18 mouse cellular contexts compared by ENCODE assay signal in the genomic region with DNA sequence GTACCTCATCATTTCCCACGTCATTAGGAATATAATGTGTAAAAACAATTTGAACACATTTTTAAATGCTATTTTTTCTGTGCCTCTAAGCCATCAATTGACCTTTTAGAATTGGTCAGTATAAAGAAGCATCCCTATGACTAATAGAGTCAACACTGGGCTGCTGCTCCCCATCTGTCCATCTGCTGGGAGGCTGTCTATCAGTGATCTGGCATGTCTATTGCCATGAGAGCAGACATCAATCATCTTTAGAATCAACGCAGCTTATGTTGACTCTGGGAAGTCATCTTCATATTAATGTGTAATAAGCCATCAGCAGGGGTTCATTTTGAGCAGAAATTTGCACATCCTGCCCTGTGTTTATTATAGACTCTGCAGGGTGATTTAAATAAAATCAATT.
"Had no signal": no experiment of that assay in that cellular context is flagged by ENCODE, and none has a peak within 500 bp of the region (broad histone marks: within the 10 kb centered on the region; RNA-seq: fewer than 3 reads in every experiment).

No protein-coding gene starts in this region.

- H3K9me3 ChIP-seq: midbrain, embryonic 13.5 days; neural tube, embryonic 13.5 days; neural tube, embryonic 15.5 days had no signal

- ATAC-seq: midbrain, embryonic 13.5 days; midbrain, embryonic 16.5 days had no signal

- H3K36me3 ChIP-seq: midbrain, embryonic 13.5 days; neural tube, embryonic 13.5 days; neural tube, embryonic 15.5 days had no signal

- H3K4me1 ChIP-seq: neural tube, embryonic 13.5 days; neural tube, embryonic 15.5 days had no signal

- H3K27ac ChIP-seq: liver, embryonic 14.5 days; midbrain, embryonic 13.5 days; neural tube, embryonic 13.5 days; neural tube, embryonic 15.5 days had no signal

- H3K27me3 ChIP-seq: midbrain, embryonic 13.5 days; neural tube, embryonic 13.5 days; neural tube, embryonic 15.5 days had no signal

- H3K9ac ChIP-seq: liver, embryonic 14.5 days; lung, embryonic 14.5 days; midbrain, embryonic 13.5 days; neural tube, embryonic 13.5 days; neural tube, embryonic 15.5 days had no signal

- DNase-seq: lung, adult 18-20 months; lung, embryonic 14.5 days; lung, postnatal 10 days; lung, postnatal 4 days; retina, postnatal 1 day; right cerebral cortex, adult 18-20 months; right cerebral cortex, postnatal 25 days; right cerebral cortex, postnatal 4 days; spleen, adult 18-20 months; thymus, adult 18-20 months; thymus, postnatal 14 days; thymus, postnatal 36 days had no signal

- H3K4me2 ChIP-seq: lung, embryonic 14.5 days; midbrain, embryonic 11.5 days; midbrain, embryonic 13.5 days; neural tube, embryonic 13.5 days; neural tube, embryonic 15.5 days had no signal

- H3K4me3 ChIP-seq: midbrain, embryonic 13.5 days; neural tube, embryonic 13.5 days; neural tube, embryonic 15.5 days had no signal
